Mouse (Mus musculus) myocyte (in vitro differentiated cells): ENCODE measurements around the gene Ehd3.
A peak's percentile ranks its signal among the peaks of the same experiment; 100 is the strongest.

ENCODE experiments used
- CEBPB ChIP-seq: IDR thresholded peaks from 2 replicates; pipeline ENCODE4 v1.6.1; 2011; ENCODE audit warnings: mild to moderate bottlenecking, moderate library complexity; ENCODE audit not compliant: poor library complexity, insufficient read depth, severe bottlenecking
- E2F4 ChIP-seq: IDR thresholded peaks from one replicate; pipeline ENCODE4 v1.6.1; 2011; ENCODE audit warnings: mild to moderate bottlenecking, control low read depth, moderate library complexity; ENCODE audit not compliant: insufficient read depth
- MAX ChIP-seq: IDR thresholded peaks from one replicate; pipeline ENCODE4 v1.6.1; 2011; ENCODE audit warnings: low read depth, mild to moderate bottlenecking, control low read depth
- MYOD1 ChIP-seq, 3 experiments: IDR thresholded peaks; one replicate each; pipeline ENCODE4 v1.6.1; 2011; ENCODE audit warnings: control low read depth in 2 of 3, low read depth in 2 of 3, mild to moderate bottlenecking in 2 of 3, moderate library complexity in 1 of 3; ENCODE audit not compliant: insufficient read length in 2 of 3, control insufficient read depth in 1 of 3
- MYOG ChIP-seq, 3 experiments: IDR thresholded peaks; one replicate each; pipeline ENCODE4 v1.6.1; 2011; ENCODE audit warnings: control low read depth in 2 of 3, low read depth in 2 of 3, mild to moderate bottlenecking in 2 of 3; ENCODE audit not compliant: insufficient read length in 2 of 3, control insufficient read depth in 1 of 3, insufficient read depth in 1 of 3
- POLR2A ChIP-seq: IDR thresholded peaks from one replicate; pipeline ENCODE4 v1.6.1; 2011; ENCODE audit warnings: low read depth, mild to moderate bottlenecking, control low read depth, moderate library complexity; ENCODE audit not compliant: insufficient read length
- POLR2AphosphoS2 ChIP-seq: IDR thresholded peaks from one replicate; pipeline ENCODE4 v1.6.1; 2011; ENCODE audit warnings: low read depth, control low read depth; ENCODE audit not compliant: insufficient read length
- TCF12 ChIP-seq: IDR thresholded peaks from one replicate; pipeline ENCODE4 v1.6.1; 2011; ENCODE audit warnings: mild to moderate bottlenecking, control low read depth; ENCODE audit not compliant: poor library complexity, insufficient read depth, severe bottlenecking
- USF1 ChIP-seq: IDR thresholded peaks from one replicate; pipeline ENCODE4 v1.6.1; 2011; ENCODE audit warnings: low read depth, mild to moderate bottlenecking, control low read depth, moderate library complexity

DNA sequence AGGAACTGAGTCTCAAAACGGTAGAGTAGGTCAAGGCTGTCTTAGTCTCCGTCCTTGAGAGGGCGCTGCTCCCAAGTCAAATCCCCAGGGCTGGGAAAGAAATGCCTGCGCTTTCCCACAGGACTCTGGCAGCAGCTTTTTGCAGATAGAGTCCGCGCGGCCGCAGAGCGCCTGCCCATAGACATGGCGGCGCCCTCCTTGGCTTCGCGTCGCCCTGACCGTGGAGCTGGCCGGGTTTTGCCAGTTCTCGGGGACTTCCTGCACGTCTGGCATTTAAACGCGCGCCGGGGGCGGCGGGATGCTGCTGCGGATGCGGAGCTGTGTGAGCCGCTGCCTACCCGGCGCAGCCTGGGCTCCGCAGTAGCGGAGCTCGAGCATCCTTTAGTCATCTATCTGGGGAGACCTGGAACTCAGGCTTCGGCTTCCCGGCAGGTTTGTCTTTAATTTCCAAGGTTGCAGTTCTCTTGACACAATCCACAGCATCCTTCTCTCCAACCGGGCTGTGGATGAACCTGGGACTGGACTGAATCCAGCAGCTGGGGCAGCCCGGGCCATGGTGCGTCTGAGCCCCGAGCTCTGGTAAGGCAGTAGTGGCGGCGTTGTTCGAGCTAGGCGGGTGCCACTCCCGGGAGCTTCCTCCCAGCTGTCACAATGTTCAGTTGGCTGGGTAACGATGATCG, 798 bp downstream of the Ehd3 start:
- no peak for TF ChIP-seq POLR2AphosphoS2
- TF ChIP-seq MYOG (IDR thresholded peaks at IDR 0.05; ENCODE audit: control insufficient read depth in 1 of 3, insufficient read depth in 1 of 3, insufficient read length in 2 of 3, low read depth in 2 of 3): peak in 1 of 3 experiments; percentile 36
- TF ChIP-seq MAX: no peak
- TF ChIP-seq USF1: no peak
- TF ChIP-seq E2F4: no peak
- TF ChIP-seq POLR2A: no peak
- no peak for TF ChIP-seq TCF12
- TF ChIP-seq MYOD1 (IDR thresholded peaks at IDR 0.05; ENCODE audit: control insufficient read depth in 1 of 3, insufficient read length in 2 of 3, low read depth in 2 of 3): no peak
- TF ChIP-seq CEBPB: no peak
